Mouse (Mus musculus) neural tube, embryonic 12.5 days (tissue): ENCODE measurements at regions not wholly inside any gene's neighbourhood (a gene's known extent, or its start where the extent isn't known, plus 50 kb on each side); places are given as distances from the start of the nearest gene placed in this dataset.

Experiments used
- ATAC-seq: fragments of 200-750 bp; cut with Nextera tagmentation; 2 replicates; pipeline ENCODE4 v1.8.0; 2017; ENCODE audit warnings: low read depth, mild to moderate bottlenecking, moderate TSS enrichment, moderate library complexity; ENCODE audit not compliant: low FRiP score
- H3K27ac ChIP-seq: fragments of 300-500 bp; sonication (generic); 2 replicates; pipeline ENCODE4 v1.5.1; 2016
- H3K27me3 ChIP-seq: fragments of 300-500 bp; sonication (generic); replicated peaks from 2 replicates; pipeline ENCODE4 v1.6.1; 2016; ENCODE audit warnings: mild to moderate bottlenecking
- H3K36me3 ChIP-seq: fragments of 300-500 bp; sonication (generic); 2 replicates; pipeline ENCODE4 v1.6.1; 2016; ENCODE audit warnings: mild to moderate bottlenecking
- H3K4me1 ChIP-seq: fragments of 300-500 bp; sonication (generic); 2 replicates; pipeline ENCODE4 v1.6.1; 2016
- H3K4me2 ChIP-seq: fragments of 300-500 bp; sonication (generic); replicated peaks from 2 replicates; pipeline ENCODE4 v1.6.1; 2016; ENCODE audit warnings: mild to moderate bottlenecking
- H3K4me3 ChIP-seq: fragments of 300-500 bp; sonication (generic); 2 replicates; pipeline ENCODE4 v1.5.1; 2016
- H3K9ac ChIP-seq: fragments of 300-500 bp; sonication (generic); 2 replicates; pipeline ENCODE4 v1.6.1; 2016; ENCODE audit warnings: mild to moderate bottlenecking
- H3K9me3 ChIP-seq: fragments of 300-500 bp; sonication (generic); 2 replicates; pipeline ENCODE4 v1.6.1; 2016; ENCODE audit warnings: mild to moderate bottlenecking
- WGBS: fragments of 180-500 bp; shearing (Covaris S2); methylation state at CpG from one replicate; pipeline ENCODE4 v1.1.7; 2016; 5-methylcytosine and 5-hydroxymethylcytosine counted together

DNA sequence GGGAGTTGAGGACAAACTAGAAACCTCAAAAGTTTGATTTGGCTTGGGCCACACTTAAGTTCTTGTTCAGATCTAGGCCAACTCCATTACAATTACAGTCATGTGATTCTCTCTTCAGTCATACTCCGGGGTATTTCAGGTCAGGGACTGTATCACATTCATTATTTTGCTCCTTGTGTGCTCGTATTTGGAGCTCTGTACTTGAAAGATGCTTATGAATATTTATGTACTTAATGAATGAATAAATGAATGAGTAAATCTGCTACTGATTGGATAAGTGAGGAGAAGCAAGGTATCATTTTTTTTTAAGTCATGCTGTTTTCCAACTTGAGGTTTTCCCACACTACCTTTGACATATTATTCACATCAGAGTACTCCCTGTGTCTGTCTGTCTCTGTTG is 69.4 kb upstream of the Hs3st1 start:
- no peaks in the 10 kb centered on the region for H3K27me3 ChIP-seq
- 70% methylated on average over 2 of the region's 2 CpGs for WGBS

DNA sequence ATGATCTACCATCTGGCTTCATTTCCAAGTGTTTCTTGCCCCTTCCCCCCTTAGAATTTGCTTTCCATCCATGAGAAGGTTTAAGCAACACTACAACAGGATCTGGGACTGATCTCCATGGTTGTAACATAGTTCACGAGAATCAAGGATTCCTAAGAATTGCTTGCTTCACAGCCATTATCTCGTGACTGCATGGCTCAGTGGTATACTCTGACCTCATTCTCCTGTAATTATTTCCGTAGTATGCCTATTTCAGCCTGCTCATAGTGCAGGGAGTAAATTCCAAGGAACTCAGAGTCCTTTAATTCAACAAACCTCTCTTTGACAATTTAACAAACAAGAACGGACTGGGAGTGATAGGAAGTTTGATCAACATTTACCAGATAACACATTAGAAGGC is 51.4 kb upstream of the Hs3st1 start:
- Histone ChIP-seq H3K4me1 (no peaks in the 10 kb centered on the region), H3K9me3 (no peaks in the 10 kb centered on the region), H3K36me3 (no peaks in the 10 kb centered on the region), H3K27me3 (no peaks in the 10 kb centered on the region), H3K4me2 (no peak overlapping the region), H3K4me3 (no peak overlapping the region), H3K27ac (no peak overlapping the region), H3K9ac (no peak overlapping the region)
- no peak for ATAC-seq
- 80% methylated on average over 4 of the region's 4 CpGs for WGBS

More for the DNA sequence above, 69.4 kb upstream of the Hs3st1 start:
- Histone ChIP-seq H3K27ac (no peak overlapping the region), H3K36me3 (no peaks in the 10 kb centered on the region), H3K9me3 (no peaks in the 10 kb centered on the region), H3K4me3 (no peak overlapping the region), H3K4me1 (no peaks in the 10 kb centered on the region), H3K4me2 (no peak overlapping the region), H3K9ac (no peak overlapping the region)
- no peak for ATAC-seq
